Mouse (Mus musculus) hindbrain, postnatal 0 days (tissue): ENCODE results near the gene Ifitm6. TPM values are rescaled to one million over a fixed set of nuclear protein-coding genes. Genes with fewer than 3 reads are reported as not detected.
A peak's percentile ranks its signal among the peaks of the same experiment; 100 is the strongest.

Source experiments
- ATAC-seq: fragments of 200-750 bp; cut with Nextera tagmentation; 2 replicates; pipeline ENCODE4 v1.8.0; 2017; ENCODE audit warnings: mild to moderate bottlenecking, moderate TSS enrichment, moderate library complexity
- DNase-seq: peaks from one replicate; pipeline ENCODE4 v3.0.0-alpha.2; 2015; ENCODE audit warnings: low spot score
- H3K27ac ChIP-seq: fragments of 300-500 bp; sonication (generic); 2 replicates; pipeline ENCODE4 v1.5.1; 2014; ENCODE audit warnings: mild to moderate bottlenecking
- H3K27me3 ChIP-seq: fragments of 300-500 bp; sonication (generic); 2 replicates; pipeline ENCODE4 v1.6.1; 2014; ENCODE audit warnings: low read length, mixed read lengths; ENCODE audit not compliant: insufficient read depth
- H3K36me3 ChIP-seq: fragments of 300-500 bp; sonication (generic); 2 replicates; pipeline ENCODE4 v1.6.1; 2014; ENCODE audit warnings: low read length, mixed read lengths; ENCODE audit not compliant: insufficient read depth
- H3K4me1 ChIP-seq: fragments of 300-500 bp; sonication (generic); 2 replicates; pipeline ENCODE4 v1.6.1; 2014; ENCODE audit warnings: antibody characterized with exemption, low read length, mixed read lengths; ENCODE audit not compliant: insufficient read depth
- H3K4me2 ChIP-seq: fragments of 300-500 bp; sonication (generic); 2 replicates; pipeline ENCODE4 v1.6.1; 2014; ENCODE audit warnings: low read depth, mild to moderate bottlenecking, low read length, moderate library complexity, mixed read lengths
- H3K4me3 ChIP-seq: fragments of 300-500 bp; sonication (generic); 2 replicates; pipeline ENCODE4 v1.5.1; 2014; ENCODE audit warnings: low read length
- H3K9ac ChIP-seq: fragments of 300-500 bp; sonication (generic); replicated peaks from 2 replicates; pipeline ENCODE4 v1.6.1; 2014; ENCODE audit warnings: mild to moderate bottlenecking, low read length, moderate library complexity, mixed read lengths
- H3K9me3 ChIP-seq: fragments of 300-500 bp; sonication (generic); 2 replicates; pipeline ENCODE4 v1.6.1; 2016; ENCODE audit warnings: low read length, mixed read lengths
- CTCF ChIP-seq: IDR thresholded peaks from 2 replicates; pipeline ENCODE4 v1.5.1; 2016; ENCODE audit warnings: antibody characterized with exemption, control low read depth, low read depth
- WGBS: fragments of 180-500 bp; shearing (Covaris S2); extraction: QIAGEN DNeasy Blood & Tissue Kit; methylation state at CpG from one replicate; pipeline ENCODE4 v1.1.7; 2014; 5-methylcytosine and 5-hydroxymethylcytosine counted together
- polyA plus RNA-seq: library from polyadenylated mRNA; unstranded; fragments of >200 nt; fragmentation: Nextera tagmentation; extraction: Ambion mirVana; gene quantifications from 2 replicates; pipeline ENCODE4 v1.2.1, GENCODE M21; 2015
- total RNA-seq: library from RNA; depleted of rRNA; stranded (reverse); fragments of >200 nt; gene quantifications from 2 replicates; pipeline ENCODE4 v1.2.3, GENCODE M21; 2014

Ifitm6 gene
- total and polyA plus RNA-seq, 2 experiments from 2014 or later: 0.37 to 0.69 TPM

DNA sequence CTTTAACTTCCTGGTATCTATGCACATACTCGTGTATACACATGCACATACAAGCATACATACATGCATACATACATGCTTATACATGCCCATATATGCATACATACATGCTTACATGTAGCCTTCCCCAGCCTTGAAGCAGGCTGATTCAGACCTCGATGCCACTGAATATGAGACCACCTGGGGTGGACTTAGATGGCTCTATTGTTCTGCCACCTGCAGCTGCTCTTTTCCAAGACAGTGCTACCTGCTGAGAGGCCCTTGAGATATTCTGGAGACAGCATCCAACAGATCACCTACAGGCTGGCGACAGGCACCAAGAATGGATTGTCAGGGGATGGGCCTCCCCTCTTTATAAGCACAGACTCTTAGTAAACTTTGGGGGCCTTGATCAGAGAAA, 12.7 kb upstream of the Ifitm6 start:
- no peak overlapping the region for H3K4me2 ChIP-seq
- peaks cover 7% of the 10 kb centered on the region; the same call in 1 of the 2 replicates for H3K4me1 ChIP-seq
- no peak overlapping the region for H3K27ac ChIP-seq
- no peak for TF ChIP-seq CTCF
- 53% methylated on average over 3 of the region's 3 CpGs for WGBS
- H3K9me3 ChIP-seq: no peaks in the 10 kb centered on the region
- DNase-seq (no peak), ATAC-seq (no peak)
- no peaks in the 10 kb centered on the region for H3K27me3 ChIP-seq
- no peaks in the 10 kb centered on the region for H3K36me3 ChIP-seq
- H3K9ac ChIP-seq: no peak overlapping the region
- no peak overlapping the region for H3K4me3 ChIP-seq

- H3K36me3 ChIP-seq: no peaks in the 10 kb centered on the region
- H3K4me3 ChIP-seq: no peak within 1 kb of the TSS
- no peak within 1 kb of the TSS for H3K4me2 ChIP-seq
- H3K9ac ChIP-seq: no peak within 1 kb of the TSS
- ATAC-seq (no peak), DNase-seq (no peak)
- no peaks in the 10 kb centered on the region for H3K9me3 ChIP-seq
- H3K4me1 ChIP-seq: peaks cover 10% of the 10 kb centered on the region; the same call in 1 of the 2 replicates
- no peak for TF ChIP-seq CTCF
- no peak within 1 kb of the TSS for H3K27ac ChIP-seq
- 93% methylated on average over 2 of the region's 2 CpGs for WGBS
- no peaks in the 10 kb centered on the region for H3K27me3 ChIP-seq
Observed at GRCm38 (mm10) chr7:141028831-141029230, 11.1 kb upstream of the Ifitm6 start, which contains the start of gene Gm17387. Gene Gm17387 (plus strand): TSS chr7:141029131.

GRCm38 (mm10) chr7:141026740-141027098, 9.0 kb upstream of the Ifitm6 start:
- no peaks in the 10 kb centered on the region for H3K9me3 ChIP-seq
- H3K27me3 ChIP-seq: no peaks in the 10 kb centered on the region
- no peak for ATAC-seq
- no peak overlapping the region for H3K4me2 ChIP-seq
- WGBS: 40% methylated on average over 5 of the region's 5 CpGs
- no peak overlapping the region for H3K9ac ChIP-seq
- peak; percentile 4 for DNase-seq
- peaks cover 10% of the 10 kb centered on the region; the same call in 1 of the 2 replicates for H3K4me1 ChIP-seq
- TF ChIP-seq CTCF: no peak
- peak overlapping the region; percentile 64 for H3K27ac ChIP-seq
- H3K36me3 ChIP-seq: no peaks in the 10 kb centered on the region
- no peak overlapping the region for H3K4me3 ChIP-seq

- Histone ChIP-seq H3K9me3 (no peaks in the 10 kb centered on the region), H3K9ac (no peak overlapping the region), H3K4me3 (no peak overlapping the region), H3K4me2 (no peak overlapping the region), H3K36me3 (no peaks in the 10 kb centered on the region), H3K27me3 (no peaks in the 10 kb centered on the region), H3K4me1 (peaks cover 10% of the 10 kb centered on the region; the same call in 1 of the 2 replicates), H3K27ac (peak overlapping the region; percentile 64; the same call in 1 of the 2 replicates)
- peak; percentile 29 for DNase-seq
- WGBS: 21% methylated on average over 6 of the region's 6 CpGs
- no peak for TF ChIP-seq CTCF
- ATAC-seq: no peak
Observed at GRCm38 (mm10) chr7:141026097-141026739, 8.5 kb upstream of the Ifitm6 start.

DNA sequence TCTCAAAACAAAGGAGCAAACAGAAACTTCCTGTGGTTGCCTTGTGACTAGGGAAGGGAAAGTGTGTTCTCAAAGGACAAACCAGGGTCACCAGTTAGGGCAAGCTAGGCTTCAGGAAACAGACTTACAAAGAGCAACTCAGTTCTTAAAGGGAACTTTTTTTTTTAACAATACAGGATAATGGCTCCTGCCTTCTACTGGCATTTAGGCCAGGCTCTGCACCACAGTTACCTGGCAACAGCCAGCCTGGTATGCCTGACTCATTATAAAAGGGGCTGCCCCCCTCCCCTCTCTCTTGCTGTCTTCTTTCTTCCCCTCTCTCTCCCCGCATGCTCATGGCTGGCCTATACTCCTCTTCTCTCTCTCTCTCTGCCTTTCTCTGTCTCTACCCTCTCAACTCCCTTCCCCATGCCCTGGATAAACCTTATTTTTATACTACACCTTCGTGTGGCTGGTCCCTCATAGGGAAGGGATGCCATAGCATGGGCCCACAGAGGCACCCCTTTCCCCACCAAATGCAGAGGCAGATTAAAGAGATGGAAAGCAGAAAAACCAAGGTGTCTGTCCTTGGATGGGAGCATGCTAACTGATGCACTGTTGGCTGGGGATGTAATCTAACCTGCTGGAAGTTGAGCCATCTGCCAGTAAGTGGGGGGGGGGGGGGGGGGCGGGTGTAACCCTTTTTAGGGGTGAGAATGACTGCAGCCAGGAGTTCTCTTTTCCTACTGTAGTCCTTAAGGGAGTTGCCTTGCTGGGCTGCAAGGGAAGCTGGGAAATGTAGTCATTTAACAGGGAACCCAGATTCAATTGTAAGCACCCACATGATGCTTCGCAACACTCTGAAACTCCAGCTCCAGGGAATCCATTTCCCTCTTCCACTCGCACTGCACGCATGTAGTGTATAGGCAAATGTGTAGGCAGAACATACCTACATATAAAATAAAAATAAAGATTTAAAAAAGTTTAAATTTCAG, 7.4 kb upstream of the Ifitm6 start:
- Histone ChIP-seq H3K27me3 (no peaks in the 10 kb centered on the region), H3K36me3 (no peaks in the 10 kb centered on the region), H3K4me2 (no peak overlapping the region), H3K4me3 (no peak overlapping the region), H3K4me1 (peaks cover 10% of the 10 kb centered on the region; the same call in 1 of the 2 replicates), H3K27ac (peak overlapping the region; percentile 72), H3K9me3 (no peaks in the 10 kb centered on the region), H3K9ac (no peak overlapping the region)
- ATAC-seq (peak; percentile 74), DNase-seq (peak; percentile 56)
- WGBS: 14% methylated on average over 5 of the region's 6 CpGs
- TF ChIP-seq CTCF: no peak

DNA sequence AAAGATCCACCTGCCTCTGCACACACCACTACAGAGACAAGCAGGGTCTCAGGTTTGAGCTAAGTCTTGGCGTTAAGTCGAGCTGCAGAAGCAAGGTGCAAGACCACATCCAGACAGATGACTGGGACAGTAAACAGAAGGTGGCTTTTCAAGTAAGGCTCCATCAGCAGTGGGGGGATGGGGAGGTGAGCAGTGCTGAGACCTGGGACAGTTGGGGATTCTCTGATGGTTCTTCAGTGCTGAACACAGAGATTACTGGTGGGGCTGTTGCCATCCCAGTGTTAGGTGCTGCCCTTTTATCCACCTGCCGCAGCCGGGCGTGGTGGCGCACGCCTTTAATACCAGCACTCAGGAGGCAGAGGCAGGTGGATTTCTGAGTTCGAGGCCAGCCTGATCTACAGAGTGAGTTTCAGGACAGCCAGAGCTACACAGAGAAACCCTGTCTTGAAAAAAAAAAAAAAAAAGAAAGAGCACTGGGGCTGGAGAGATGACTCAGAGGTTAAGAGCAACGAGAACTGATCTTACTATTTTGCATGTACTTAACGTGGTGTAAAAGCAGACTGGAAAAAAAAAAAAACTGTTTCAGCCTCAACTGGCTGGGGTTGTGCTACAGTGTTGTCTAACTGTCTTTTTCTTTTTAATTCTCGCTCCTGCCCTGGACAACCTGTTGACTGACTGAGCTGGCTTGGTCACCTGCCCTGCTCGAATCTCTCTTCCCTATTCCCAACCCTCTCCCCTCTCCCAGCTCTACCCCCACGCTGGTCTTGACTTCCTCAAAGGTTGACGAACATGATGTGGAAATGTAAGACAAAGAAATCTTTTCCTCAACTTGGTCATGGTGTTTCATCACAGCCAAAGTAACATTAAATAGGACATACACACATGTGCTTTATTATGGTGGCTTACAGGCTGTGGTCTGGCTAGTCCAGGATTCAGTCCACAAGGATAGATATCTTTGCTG, 4.0 kb upstream of the Ifitm6 start:
- Histone ChIP-seq H3K36me3 (no peaks in the 10 kb centered on the region), H3K4me2 (no peak overlapping the region), H3K9me3 (no peaks in the 10 kb centered on the region), H3K4me1 (peaks cover 10% of the 10 kb centered on the region; the same call in 1 of the 2 replicates), H3K27ac (no peak overlapping the region), H3K9ac (no peak overlapping the region), H3K27me3 (no peaks in the 10 kb centered on the region), H3K4me3 (no peak overlapping the region)
- ATAC-seq: no peak
- no peak for TF ChIP-seq CTCF
- 88% methylated on average over 14 of the region's 14 CpGs for WGBS
- DNase-seq: no peak
